Mouse (Mus musculus) limb, embryonic 11.5 days (tissue): ENCODE data around the gene Pa2g4. TPM values are rescaled to one million over a fixed set of nuclear protein-coding genes. Genes with fewer than 3 reads are reported as not detected.

ENCODE experiments used
- ATAC-seq: fragments of 200-750 bp; cut with Nextera tagmentation; 2 replicates; pipeline ENCODE4 v1.8.0; 2017; ENCODE audit warnings: low read depth; ENCODE audit not compliant: insufficient number of reproducible peaks, low FRiP score, low TSS enrichment
- DNase-seq: peaks from one replicate; pipeline ENCODE4 v3.0.0-alpha.2; 2015; ENCODE audit warnings: low spot score
- H3K27ac ChIP-seq: fragments of 300-500 bp; sonication (generic); replicated peaks from 2 replicates; pipeline ENCODE4 v1.5.1; 2014; ENCODE audit warnings: low read depth, mild to moderate bottlenecking, low read length
- H3K27me3 ChIP-seq: fragments of 300-500 bp; sonication (generic); 2 replicates; pipeline ENCODE4 v1.6.1; 2014; ENCODE audit warnings: mild to moderate bottlenecking, low read length, mixed read lengths; ENCODE audit not compliant: control insufficient read depth, insufficient read depth
- H3K36me3 ChIP-seq: fragments of 300-500 bp; sonication (generic); 2 replicates; pipeline ENCODE4 v1.6.1; 2014; ENCODE audit warnings: mild to moderate bottlenecking, low read length, moderate library complexity, mixed read lengths; ENCODE audit not compliant: control insufficient read depth, insufficient read depth
- H3K4me1 ChIP-seq: fragments of 300-500 bp; sonication (generic); 2 replicates; pipeline ENCODE4 v1.6.1; 2014; ENCODE audit warnings: low read length, mixed read lengths; ENCODE audit not compliant: control insufficient read depth, insufficient read depth
- H3K4me2 ChIP-seq: fragments of 300-500 bp; sonication (generic); 2 replicates; pipeline ENCODE4 v1.6.1; 2014; ENCODE audit warnings: low read depth, mild to moderate bottlenecking, moderate library complexity; ENCODE audit not compliant: severe bottlenecking
- H3K4me3 ChIP-seq: fragments of 300-500 bp; sonication (generic); 2 replicates; pipeline ENCODE4 v1.5.1; 2014; ENCODE audit warnings: low read depth, low read length
- H3K9ac ChIP-seq: fragments of 300-500 bp; sonication (generic); 2 replicates; pipeline ENCODE4 v1.6.1; 2014; ENCODE audit warnings: mild to moderate bottlenecking, low read length
- H3K9me3 ChIP-seq: fragments of 300-500 bp; sonication (generic); 2 replicates; pipeline ENCODE4 v1.6.1; 2016; ENCODE audit warnings: low read length; ENCODE audit not compliant: control insufficient read depth
- WGBS: fragments of 180-500 bp; shearing (Covaris S2); extraction: QIAGEN DNeasy Blood & Tissue Kit; methylation state at CpG from one replicate; pipeline ENCODE4 v1.1.7; 2014; 5-methylcytosine and 5-hydroxymethylcytosine counted together
- microRNA-seq: library from miRNA; unstranded; fragments of <30 nt; microRNA quantifications from one replicate; pipeline ENCODE4, GENCODE M21; 2016
- polyA plus RNA-seq: library from polyadenylated mRNA; unstranded; fragments of >200 nt; fragmentation: Nextera tagmentation; extraction: Ambion mirVana; gene quantifications from 2 replicates; pipeline ENCODE4 v1.2.1, GENCODE M21; 2014

Pa2g4 gene
- polyA plus RNA-seq, 1 experiment from 2014 or later: 289 TPM

DNA sequence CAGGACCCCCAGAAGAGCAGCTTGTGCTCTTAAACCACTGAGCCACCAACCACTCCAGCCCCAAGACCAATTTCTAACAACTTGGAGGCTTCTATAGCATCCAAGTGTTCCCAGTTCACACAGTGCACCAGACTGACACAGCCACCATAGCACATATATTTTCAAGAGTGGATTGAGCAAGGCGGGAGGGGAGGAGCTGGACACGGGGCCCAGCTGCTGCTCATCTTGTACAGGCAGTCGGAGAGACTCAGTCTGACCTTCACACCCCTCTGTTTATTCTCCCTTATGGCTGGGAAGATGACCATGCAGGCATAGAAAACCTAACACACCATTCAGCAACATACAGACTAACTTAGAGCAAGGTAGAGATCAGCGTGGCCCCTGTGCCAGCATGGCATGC is 56.0 kb downstream of the Pa2g4 start:
- WGBS: 84% methylated on average over 4 of the region's 4 CpGs
- Histone ChIP-seq H3K9ac (no peak overlapping the region), H3K36me3 (0 out of 2 replicates have a peak, but pooled peaks cover 2% of the 10 kb centered on the region), H3K4me1 (no peaks in the 10 kb centered on the region), H3K4me2 (no peak overlapping the region), H3K27ac (no peak overlapping the region), H3K4me3 (no peak overlapping the region), H3K9me3 (no peaks in the 10 kb centered on the region), H3K27me3 (no peaks in the 10 kb centered on the region)
- DNase-seq (no peak), ATAC-seq (no peak)

DNA sequence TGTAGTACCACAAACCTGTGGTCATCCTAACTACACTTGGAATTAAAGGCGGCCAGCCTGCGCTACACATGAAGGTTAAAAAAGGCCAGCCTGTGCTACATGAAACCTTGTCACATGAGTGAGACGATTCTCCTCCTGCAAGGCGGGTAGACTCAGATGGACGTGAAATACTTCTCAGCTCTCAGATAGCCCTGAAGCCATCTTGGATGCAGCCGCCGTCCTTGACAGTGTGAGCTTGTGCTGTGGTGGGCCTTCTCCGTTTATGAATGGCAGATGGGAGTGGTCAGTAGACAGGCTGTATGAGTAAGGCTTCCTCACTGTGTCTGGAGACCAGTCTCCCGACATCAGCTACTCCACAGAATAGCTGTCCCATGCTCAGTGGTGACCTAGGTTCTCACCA is 56.6 kb downstream of the Pa2g4 start:
- DNase-seq: no peak
- WGBS: 90% methylated on average over 9 of the region's 9 CpGs
- H3K4me1 ChIP-seq: no peaks in the 10 kb centered on the region
- no peaks in the 10 kb centered on the region for H3K27me3 ChIP-seq
- H3K36me3 ChIP-seq: 0 out of 2 replicates have a peak, but pooled peaks cover 2% of the 10 kb centered on the region
- no peak overlapping the region for H3K4me3 ChIP-seq
- no peak for ATAC-seq
- no peak overlapping the region for H3K4me2 ChIP-seq
- no peaks in the 10 kb centered on the region for H3K9me3 ChIP-seq
- no peak overlapping the region for H3K9ac ChIP-seq
- H3K27ac ChIP-seq: no peak overlapping the region

DNA sequence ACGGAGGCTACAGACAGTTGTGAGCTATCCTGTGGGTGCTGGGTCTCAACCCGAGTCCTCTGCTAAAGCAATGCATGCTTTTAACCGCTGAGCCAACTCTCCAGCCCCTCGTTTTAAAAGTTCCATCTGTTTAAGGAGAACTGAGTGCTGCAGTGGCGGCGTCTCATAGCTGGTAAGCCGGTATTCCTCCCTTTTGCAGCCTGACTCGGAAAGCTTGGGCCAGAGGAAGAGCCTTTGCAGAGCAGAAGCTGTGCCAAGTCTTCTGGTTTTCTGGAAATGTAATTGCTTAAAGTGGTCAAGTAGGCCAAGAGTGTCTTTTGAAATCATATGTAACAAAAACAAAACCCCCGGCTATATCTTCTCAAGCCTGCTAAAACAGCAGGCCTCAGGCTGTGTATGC is 57.5 kb downstream of the Pa2g4 start:
- H3K4me3 ChIP-seq: no peak overlapping the region
- no peak overlapping the region for H3K9ac ChIP-seq
- no peak for ATAC-seq
- no peaks in the 10 kb centered on the region for H3K9me3 ChIP-seq
- DNase-seq: no peak
- H3K27ac ChIP-seq: no peak overlapping the region
- no peaks in the 10 kb centered on the region for H3K4me1 ChIP-seq
- no peak overlapping the region for H3K4me2 ChIP-seq
- 82% methylated on average over 9 of the region's 9 CpGs for WGBS
- 0 out of 2 replicates have a peak, but pooled peaks cover 2% of the 10 kb centered on the region for H3K36me3 ChIP-seq
- no peaks in the 10 kb centered on the region for H3K27me3 ChIP-seq

Small RNA genes within 50 kb of the gene (microRNA-seq; reads per million reads assigned to microRNA genes)
- gene Gm47275: not detected
- gene Mir6916: not detected
- not detected for gene Mir6917

Other genes starting within 250 kb of the Pa2g4 start
- 343 and 351 TPM in 2 replicates for gene Cnpy2, start 243.5 kb downstream of the Pa2g4 start, polyA plus RNA-seq
- gene Cs, start 228.3 kb downstream of the Pa2g4 start, polyA plus RNA-seq: 231 and 232 TPM in 2 replicates
- gene Coq10a, start 197.0 kb downstream of the Pa2g4 start, polyA plus RNA-seq: 8.5 and 11.0 TPM in 2 replicates
- gene Ankrd52, start 188.9 kb downstream of the Pa2g4 start, polyA plus RNA-seq: 12.0 and 12.8 TPM in 2 replicates
- gene Slc39a5, start 164.8 kb downstream of the Pa2g4 start, polyA plus RNA-seq: 0.07 and 0.20 TPM in 2 replicates
- gene Nabp2, start 154.5 kb downstream of the Pa2g4 start, polyA plus RNA-seq: 89.9 and 91.8 TPM in 2 replicates
- 34.3 and 34.6 TPM in 2 replicates for gene Rnf41, start 154.3 kb downstream of the Pa2g4 start, polyA plus RNA-seq
- gene Smarcc2, start 106.7 kb downstream of the Pa2g4 start, polyA plus RNA-seq: 96.5 and 105 TPM in 2 replicates
- 656 and 696 TPM in 2 replicates for gene Myl6, start 71.8 kb downstream of the Pa2g4 start, polyA plus RNA-seq
- gene Myl6b, start 67.3 kb downstream of the Pa2g4 start, polyA plus RNA-seq: 3.1 and 4.4 TPM in 2 replicates
- 7.6 and 8.9 TPM in 2 replicates for gene Esyt1, start 40.1 kb downstream of the Pa2g4 start, polyA plus RNA-seq
- gene Zc3h10, start 18.2 kb downstream of the Pa2g4 start, polyA plus RNA-seq: 15.3 and 19.4 TPM in 2 replicates
- 4,010 and 4,046 TPM in 2 replicates for gene Rpl41, start 16.7 kb downstream of the Pa2g4 start, polyA plus RNA-seq
- gene Erbb3, start 23.7 kb upstream of the Pa2g4 start, polyA plus RNA-seq: 7.6 and 8.1 TPM in 2 replicates
- 831 and 876 TPM in 2 replicates for gene Rps26, start 60.8 kb upstream of the Pa2g4 start, polyA plus RNA-seq
- 3.2 and 3.4 TPM in 2 replicates for gene Ikzf4, start 80.0 kb upstream of the Pa2g4 start, polyA plus RNA-seq
- gene Suox, start 108.1 kb upstream of the Pa2g4 start, polyA plus RNA-seq: 12.2 and 12.3 TPM in 2 replicates
- gene Rab5b, start 130.3 kb upstream of the Pa2g4 start, polyA plus RNA-seq: 62.4 and 62.5 TPM in 2 replicates
- gene Pmel, start 138.2 kb upstream of the Pa2g4 start, polyA plus RNA-seq: 0.34 and 0.87 TPM in 2 replicates
- 151 TPM in 2 replicates for gene Cdk2, start 139.0 kb upstream of the Pa2g4 start, polyA plus RNA-seq
- gene Dgka, start 178.9 kb upstream of the Pa2g4 start, polyA plus RNA-seq: 5.4 and 6.5 TPM in 2 replicates
- gene Pym1, start 181.9 kb upstream of the Pa2g4 start, polyA plus RNA-seq: 49.4 and 52.4 TPM in 2 replicates
- 0.35 and 0.55 TPM in 2 replicates for gene Mmp19, start 224.9 kb upstream of the Pa2g4 start, polyA plus RNA-seq
- gene Dnajc14, start 238.1 kb upstream of the Pa2g4 start, polyA plus RNA-seq: 33.3 and 37.8 TPM in 2 replicates
- 18.9 and 22.2 TPM in 2 replicates for gene Tmem198b, start 238.4 kb upstream of the Pa2g4 start, polyA plus RNA-seq